Mouse (Mus musculus): ENCODE measurements around the gene Lrrc49. TPM values are rescaled to one million over a fixed set of nuclear protein-coding genes. Genes with fewer than 3 reads are reported as not detected.

Gene Lrrc49
- total and polyA plus RNA-seq, 2 experiments from 2014 or later: 4.9 to 7.2 TPM

- H3K9ac ChIP-seq (replicated peaks; ENCODE audit: low read depth, low read length): no peak overlapping the region
- no peaks in the 10 kb centered on the region for H3K27me3 ChIP-seq (ENCODE audit: control insufficient read depth, insufficient read depth, low read length)
- no peak for TF ChIP-seq CTCF (IDR thresholded peaks at IDR 0.05; ENCODE audit: low read depth)
- TF ChIP-seq EP300 (IDR thresholded peaks at IDR 0.05; ENCODE audit: low read depth): no peak
- no peaks in the 10 kb centered on the region for H3K9me3 ChIP-seq (replicated peaks; ENCODE audit: control insufficient read depth, low read length)
- ATAC-seq (ENCODE audit: insufficient read depth, low read depth) (no peak), DNase-seq (ENCODE audit: low spot score) (no peak)
- no peak overlapping the region for H3K27ac ChIP-seq (ENCODE audit: low read depth)
- 91% methylated on average over 8 of the region's 8 CpGs for WGBS
- no peaks in the 10 kb centered on the region for H3K36me3 ChIP-seq (replicated peaks; ENCODE audit: control insufficient read depth, insufficient read depth, low read length)
- H3K4me1 ChIP-seq (ENCODE audit: control insufficient read depth, insufficient read depth): no peaks in the 10 kb centered on the region
- H3K4me2 ChIP-seq (ENCODE audit: low read depth, low read length): no peak overlapping the region
- H3K4me3 ChIP-seq (ENCODE audit: low read depth, low read length): no peak overlapping the region
Measured at GRCm38 (mm10) chr9:60590871-60591624, 96.9 kb downstream of the Lrrc49 start.

GRCm38 (mm10) chr9:60588914-60589313 lies 99.0 kb downstream of the Lrrc49 start:
- no peak overlapping the region for H3K27ac ChIP-seq (ENCODE audit: low read depth)
- no peak overlapping the region for H3K4me2 ChIP-seq (ENCODE audit: low read depth, low read length)
- no peaks in the 10 kb centered on the region for H3K36me3 ChIP-seq (replicated peaks; ENCODE audit: control insufficient read depth, insufficient read depth, low read length)
- no peaks in the 10 kb centered on the region for H3K9me3 ChIP-seq (replicated peaks; ENCODE audit: control insufficient read depth, low read length)
- TF ChIP-seq CTCF (IDR thresholded peaks at IDR 0.05; ENCODE audit: low read depth) (no peak), EP300 (IDR thresholded peaks at IDR 0.05; ENCODE audit: low read depth) (no peak)
- no peak overlapping the region for H3K4me3 ChIP-seq (ENCODE audit: low read depth, low read length)
- no peak overlapping the region for H3K9ac ChIP-seq (replicated peaks; ENCODE audit: low read depth, low read length)
- WGBS: 73% methylated on average over 10 of the region's 10 CpGs
- ATAC-seq (ENCODE audit: insufficient read depth, low read depth) (no peak), DNase-seq (ENCODE audit: low spot score) (no peak)
- no peaks in the 10 kb centered on the region for H3K27me3 ChIP-seq (ENCODE audit: control insufficient read depth, insufficient read depth, low read length)
- no peaks in the 10 kb centered on the region for H3K4me1 ChIP-seq (ENCODE audit: control insufficient read depth, insufficient read depth)

- Histone ChIP-seq H3K4me2 (ENCODE audit: low read depth, low read length) (no peak overlapping the region), H3K4me3 (ENCODE audit: low read depth, low read length) (no peak overlapping the region), H3K27me3 (ENCODE audit: control insufficient read depth, insufficient read depth, low read length) (no peaks in the 10 kb centered on the region), H3K4me1 (ENCODE audit: control insufficient read depth, insufficient read depth) (no peaks in the 10 kb centered on the region), H3K27ac (ENCODE audit: low read depth) (no peak overlapping the region), H3K36me3 (replicated peaks; ENCODE audit: control insufficient read depth, insufficient read depth, low read length) (no peaks in the 10 kb centered on the region), H3K9me3 (replicated peaks; ENCODE audit: control insufficient read depth, low read length) (no peaks in the 10 kb centered on the region), H3K9ac (replicated peaks; ENCODE audit: low read depth, low read length) (no peak overlapping the region)
- ATAC-seq (ENCODE audit: insufficient read depth, low read depth) (no peak), DNase-seq (ENCODE audit: low spot score) (no peak)
- 88% methylated on average over 3 of the region's 3 CpGs for WGBS
- TF ChIP-seq CTCF (IDR thresholded peaks at IDR 0.05; ENCODE audit: low read depth) (peak; percentile 37), EP300 (IDR thresholded peaks at IDR 0.05; ENCODE audit: low read depth) (no peak)
Measured at GRCm38 (mm10) chr9:60586920-60587319, 101.0 kb downstream of the Lrrc49 start.

- 38% methylated on average over 5 of the region's 5 CpGs for WGBS
- peak; percentile 64 for ATAC-seq (ENCODE audit: insufficient read depth, low read depth)
Measured at GRCm38 (mm10) chr9:60585206-60585605, 102.8 kb downstream of the Lrrc49 start.

DNA sequence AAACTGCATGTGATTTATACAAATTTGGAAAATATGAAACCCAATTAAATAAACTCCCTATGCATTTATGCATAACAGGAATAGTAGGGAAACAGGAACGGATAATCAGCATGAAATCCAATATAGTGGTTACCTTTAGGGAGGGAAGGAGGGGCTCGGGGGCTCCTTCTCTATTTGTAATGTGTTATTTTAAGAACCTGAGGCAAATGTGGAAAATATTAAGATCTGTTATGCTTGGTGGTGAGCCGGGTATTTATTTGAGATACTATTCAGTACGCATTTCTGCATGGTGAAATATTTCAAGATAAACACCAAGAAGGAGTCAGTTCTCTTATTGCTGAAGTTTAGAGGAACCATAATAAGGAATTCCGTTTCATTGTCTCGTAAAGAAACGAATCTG lies 105.4 kb downstream of the Lrrc49 start:
- H3K4me3 ChIP-seq (ENCODE audit: low read depth, low read length): no peak overlapping the region
- no peaks in the 10 kb centered on the region for H3K36me3 ChIP-seq (replicated peaks; ENCODE audit: control insufficient read depth, insufficient read depth, low read length)
- no peaks in the 10 kb centered on the region for H3K9me3 ChIP-seq (replicated peaks; ENCODE audit: control insufficient read depth, low read length)
- H3K4me1 ChIP-seq (ENCODE audit: control insufficient read depth, insufficient read depth): no peaks in the 10 kb centered on the region
- H3K9ac ChIP-seq (replicated peaks; ENCODE audit: low read depth, low read length): no peak overlapping the region
- DNase-seq (ENCODE audit: low spot score) (no peak), ATAC-seq (ENCODE audit: insufficient read depth, low read depth) (no peak)
- no peaks in the 10 kb centered on the region for H3K27me3 ChIP-seq (ENCODE audit: control insufficient read depth, insufficient read depth, low read length)
- no peak overlapping the region for H3K4me2 ChIP-seq (ENCODE audit: low read depth, low read length)
- WGBS: 70% methylated on average over 7 of the region's 7 CpGs
- no peak for TF ChIP-seq CTCF (IDR thresholded peaks at IDR 0.05; ENCODE audit: low read depth)
- H3K27ac ChIP-seq (ENCODE audit: low read depth): no peak overlapping the region

More at GRCm38 (mm10) chr9:60585206-60585605, 102.8 kb downstream of the Lrrc49 start:
- peak; percentile 35 for DNase-seq (ENCODE audit: low spot score)
- Histone ChIP-seq H3K4me3 (ENCODE audit: low read depth, low read length) (no peak overlapping the region), H3K36me3 (replicated peaks; ENCODE audit: control insufficient read depth, insufficient read depth, low read length) (no peaks in the 10 kb centered on the region), H3K4me1 (ENCODE audit: control insufficient read depth, insufficient read depth) (no peaks in the 10 kb centered on the region), H3K4me2 (ENCODE audit: low read depth, low read length) (no peak overlapping the region), H3K9ac (replicated peaks; ENCODE audit: low read depth, low read length) (no peak overlapping the region), H3K27me3 (ENCODE audit: control insufficient read depth, insufficient read depth, low read length) (no peaks in the 10 kb centered on the region), H3K27ac (ENCODE audit: low read depth) (no peak overlapping the region), H3K9me3 (replicated peaks; ENCODE audit: control insufficient read depth, low read length) (no peaks in the 10 kb centered on the region)
- TF ChIP-seq EP300 (IDR thresholded peaks at IDR 0.05; ENCODE audit: low read depth): no peak
- TF ChIP-seq CTCF (IDR thresholded peaks at IDR 0.05; ENCODE audit: low read depth): no peak

DNA sequence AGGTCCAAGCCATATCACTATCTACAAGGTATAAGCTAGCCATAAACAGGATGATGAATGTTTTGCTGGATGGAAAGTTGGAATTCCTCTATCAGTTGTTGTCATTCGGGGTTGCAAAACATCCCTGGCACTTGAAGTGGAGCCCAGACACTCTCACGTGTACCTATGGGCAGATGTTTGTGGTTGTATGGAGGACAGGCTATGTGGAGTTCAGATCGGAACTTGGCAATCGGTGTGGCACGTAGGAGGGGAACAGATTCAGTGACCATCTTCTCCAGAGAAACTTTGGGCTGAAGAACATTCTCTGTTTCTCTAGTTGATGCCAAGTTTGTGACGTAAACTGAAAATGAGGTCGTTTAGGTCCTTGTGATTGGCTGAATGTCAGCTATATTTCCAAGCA lies 114.9 kb downstream of the Lrrc49 start:
- Histone ChIP-seq H3K4me3 (ENCODE audit: low read depth, low read length) (no peak overlapping the region), H3K9me3 (replicated peaks; ENCODE audit: control insufficient read depth, low read length) (no peaks in the 10 kb centered on the region), H3K9ac (replicated peaks; ENCODE audit: low read depth, low read length) (no peak overlapping the region), H3K27me3 (ENCODE audit: control insufficient read depth, insufficient read depth, low read length) (no peaks in the 10 kb centered on the region), H3K4me1 (ENCODE audit: control insufficient read depth, insufficient read depth) (no peaks in the 10 kb centered on the region), H3K27ac (ENCODE audit: low read depth) (no peak overlapping the region), H3K36me3 (replicated peaks; ENCODE audit: control insufficient read depth, insufficient read depth, low read length) (no peaks in the 10 kb centered on the region), H3K4me2 (ENCODE audit: low read depth, low read length) (no peak overlapping the region)
- ATAC-seq (ENCODE audit: insufficient read depth, low read depth): no peak
- no peak for TF ChIP-seq EP300 (IDR thresholded peaks at IDR 0.05; ENCODE audit: low read depth)
- no peak for TF ChIP-seq CTCF (IDR thresholded peaks at IDR 0.05; ENCODE audit: low read depth)
- WGBS: 75% methylated on average over 7 of the region's 7 CpGs
- DNase-seq (ENCODE audit: low spot score): no peak
